Mouse (Mus musculus) embryo, embryonic 10.5 days (tissue): ENCODE data around the gene A630089N07Rik.
"Not testable (repeated sequence)": the region's sequence is repeated elsewhere in the genome, so short reads cannot be mapped to it uniquely, and the experiment has no call there.

ENCODE experiments used
- DNase-seq: peaks from one replicate; pipeline ENCODE4 v3.0.0-alpha.2; 2015; ENCODE audit warnings: low spot score

The A630089N07Rik gene

DNA sequence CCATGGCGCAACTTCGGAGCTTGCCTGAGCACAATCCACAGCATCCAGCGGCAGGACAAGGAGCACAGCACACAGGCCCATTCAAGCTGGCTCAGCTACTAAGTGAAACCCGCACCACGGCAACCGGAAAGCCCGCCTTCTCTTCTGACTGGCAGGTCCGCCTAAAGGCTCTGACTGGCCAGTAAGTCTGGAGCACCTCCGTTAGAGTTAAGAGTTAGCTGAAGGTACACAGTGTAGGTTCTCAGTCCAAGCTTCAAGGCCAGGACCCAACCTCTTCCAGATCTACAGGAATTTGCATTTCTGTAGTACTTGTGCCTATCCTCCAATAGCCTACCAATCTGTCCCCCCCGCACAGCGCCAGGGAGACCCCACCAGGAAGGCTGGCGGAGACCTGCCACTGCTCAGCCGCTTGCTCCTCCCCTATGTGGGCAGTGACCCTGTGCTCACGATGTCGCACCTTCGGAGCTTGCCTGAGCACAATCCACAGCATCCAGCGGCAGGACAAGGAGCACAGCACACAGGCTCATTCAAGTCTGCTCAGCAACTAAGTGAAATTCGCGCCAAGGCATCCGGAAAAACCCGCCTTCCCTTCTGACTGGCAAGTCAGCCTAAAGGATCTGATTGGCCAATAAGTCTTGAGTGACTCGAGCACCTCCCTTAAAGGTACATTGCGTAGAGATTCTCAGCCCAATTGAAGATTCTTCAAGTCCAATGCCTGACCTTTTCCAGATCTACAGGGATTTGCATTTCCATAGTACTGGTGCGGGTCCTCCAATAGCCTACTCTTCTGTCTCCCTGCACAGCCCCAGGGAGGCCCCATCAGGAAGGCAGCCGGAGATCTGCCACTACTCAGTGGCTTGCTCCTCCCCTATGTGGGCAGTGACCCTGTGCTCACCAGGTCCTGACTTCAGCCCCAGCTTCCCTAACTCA is at the start of gene A630089N07Rik:
Gene A630089N07Rik, minus strand, starts transcription at position 562 of the 930 bp plus-strand sequence.
- peak; percentile 94 for DNase-seq

- peak; percentile 4 for DNase-seq
Measured at GRCm38 (mm10) chr16:98107109-98107508, 24.9 kb upstream of the A630089N07Rik start.

DNA sequence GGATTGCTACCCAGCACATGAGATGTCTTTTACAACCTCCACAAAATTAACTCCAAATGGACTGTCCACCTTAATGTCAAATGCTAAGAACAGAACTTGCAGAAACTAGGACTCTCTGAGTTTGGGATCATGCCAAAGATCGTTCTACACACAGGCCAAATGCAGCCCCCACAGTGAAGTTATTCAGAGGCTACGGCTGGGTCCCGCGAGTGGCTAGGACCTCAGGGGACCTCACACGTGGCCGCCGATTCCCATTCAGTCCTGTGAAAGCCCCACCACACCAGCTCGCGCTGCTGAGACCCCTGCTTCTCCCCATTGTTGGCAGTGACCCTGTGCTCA is 731 bp downstream of the A630089N07Rik start:
- peak; percentile 36 for DNase-seq

DNA sequence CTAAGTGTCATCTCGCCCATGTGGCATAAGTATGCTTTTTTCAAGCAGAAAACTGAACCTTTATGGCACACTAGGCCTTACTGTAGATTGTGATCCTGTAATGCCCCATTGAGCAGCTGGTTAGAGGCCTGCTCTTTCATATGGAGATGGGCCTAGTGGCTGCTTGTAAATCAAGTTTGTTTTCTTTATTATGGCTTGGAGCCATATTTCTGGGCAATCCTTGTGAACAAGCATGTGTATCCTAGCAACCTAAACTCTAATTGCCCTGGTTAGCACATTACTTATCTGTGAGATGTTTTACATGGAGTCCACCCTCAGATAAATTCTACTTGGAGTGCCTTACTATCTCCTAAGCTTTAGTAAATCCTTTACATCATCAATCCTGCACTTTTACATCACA is 1.1 kb downstream of the A630089N07Rik start:
- peak; percentile 22 for DNase-seq

- DNase-seq: not testable (repeated sequence)
Measured at GRCm38 (mm10) chr16:98079382-98079781, 2.9 kb downstream of the A630089N07Rik start.

DNA sequence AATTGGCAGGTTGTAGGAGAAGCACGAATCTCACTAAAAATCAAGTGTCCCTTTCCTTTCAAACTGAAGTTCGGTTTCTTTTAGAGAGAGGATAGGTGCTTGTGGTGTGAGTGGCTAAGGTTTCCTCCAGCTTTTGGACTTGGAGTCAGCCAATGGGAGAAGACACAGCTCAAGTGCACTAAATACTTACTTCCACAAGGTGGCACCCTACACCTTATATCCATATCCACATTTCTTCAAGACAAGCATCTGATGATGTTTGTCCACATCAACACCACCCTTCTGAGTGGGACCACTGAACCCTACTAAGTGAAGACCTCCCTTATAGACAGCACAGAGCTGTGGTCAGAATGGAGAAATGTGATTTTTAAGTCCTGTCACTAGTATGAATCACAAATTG is 40.6 kb downstream of the A630089N07Rik start:
- DNase-seq: peak; percentile 16

- not testable (repeated sequence) for DNase-seq
Measured at GRCm38 (mm10) chr16:98034971-98035370, 47.3 kb downstream of the A630089N07Rik start.

GRCm38 (mm10) chr16:98026186-98026585 is 56.1 kb downstream of the A630089N07Rik start:
- not testable (repeated sequence) for DNase-seq

GRCm38 (mm10) chr16:98022657-98023345 is 59.4 kb downstream of the A630089N07Rik start:
- peak; percentile 33 for DNase-seq

DNA sequence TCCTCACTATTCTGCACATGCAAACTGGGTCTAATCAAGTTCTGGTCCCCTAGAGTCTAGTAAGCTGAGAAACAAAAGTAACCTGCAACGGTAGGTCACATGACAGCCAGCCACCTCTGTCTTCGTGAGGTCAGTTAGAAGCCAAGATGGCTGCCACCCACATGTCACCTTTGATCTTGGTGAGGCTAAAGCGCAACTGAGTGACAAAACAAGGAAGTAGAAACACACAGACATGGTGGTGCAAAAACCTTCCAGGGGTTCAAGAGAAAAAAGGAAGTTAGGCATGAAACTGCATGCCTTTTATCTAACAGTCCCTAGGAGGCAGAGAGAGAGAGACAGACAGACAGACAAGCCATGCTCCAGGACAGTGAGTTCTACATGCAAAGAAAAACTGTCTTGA is 60.2 kb downstream of the A630089N07Rik start:
- no peak for DNase-seq

DNA sequence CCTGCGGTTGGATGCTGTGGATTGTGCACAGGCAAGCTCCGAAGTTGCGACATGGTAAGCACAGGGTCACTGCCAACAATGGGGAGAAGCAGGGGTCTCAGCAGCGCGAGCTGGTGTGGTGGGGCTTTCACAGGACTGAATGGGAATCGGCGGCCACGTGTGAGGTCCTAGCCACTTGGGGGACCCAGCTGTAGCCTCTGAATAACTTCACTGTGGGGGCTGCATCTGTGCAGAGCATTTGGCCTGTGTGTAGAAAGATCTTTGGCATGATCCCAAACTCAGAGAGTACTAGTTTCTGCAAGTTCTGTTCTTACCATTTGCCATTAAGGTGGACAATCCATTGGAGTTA is 84.9 kb downstream of the A630089N07Rik start:
- DNase-seq: not testable (repeated sequence)

DNA sequence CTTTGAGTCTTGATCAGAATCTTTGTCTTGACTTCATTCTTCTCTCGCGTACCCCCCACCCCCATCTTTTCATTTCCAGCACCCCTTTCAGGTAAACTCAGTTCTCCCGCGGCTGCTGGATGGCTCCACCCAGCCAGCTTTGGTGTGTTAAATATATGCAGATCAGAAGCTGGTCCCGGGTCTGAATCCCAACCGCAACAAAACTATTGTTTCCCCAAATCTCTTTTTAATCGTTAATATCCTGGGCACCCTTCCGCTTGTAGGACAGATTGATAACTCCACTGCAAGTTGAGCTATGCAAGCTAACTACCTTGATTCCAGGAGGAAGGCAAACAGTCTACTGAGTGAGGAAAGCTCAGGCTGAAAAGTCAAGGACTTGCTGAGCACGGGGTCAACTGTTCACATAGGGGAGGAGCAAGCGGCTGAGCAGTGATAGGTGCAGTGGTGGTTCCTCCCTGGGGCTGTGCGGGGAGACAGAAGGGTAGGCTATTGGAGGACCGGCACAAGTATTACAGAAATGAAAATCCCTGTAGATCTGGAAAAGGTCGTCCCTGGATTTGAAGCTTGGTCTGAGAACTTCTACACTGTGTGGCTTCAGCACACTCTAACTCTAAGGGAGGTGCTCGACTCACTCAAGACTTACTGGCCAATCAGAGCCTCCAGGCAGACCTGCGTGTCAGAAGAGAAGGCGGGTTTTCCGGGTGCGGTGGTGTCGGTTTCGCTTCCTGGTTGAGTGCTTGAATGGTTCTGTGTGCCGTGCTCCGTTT is 85.5 kb downstream of the A630089N07Rik start, which contains the start of gene B230307C23Rik:
Gene B230307C23Rik, plus strand, starts transcription at position 700 of the 767 bp plus-strand sequence.
- DNase-seq: peak; percentile 92

- DNase-seq: no peak
Measured at GRCm38 (mm10) chr16:97995849-97996615, 86.2 kb downstream of the A630089N07Rik start.

DNA sequence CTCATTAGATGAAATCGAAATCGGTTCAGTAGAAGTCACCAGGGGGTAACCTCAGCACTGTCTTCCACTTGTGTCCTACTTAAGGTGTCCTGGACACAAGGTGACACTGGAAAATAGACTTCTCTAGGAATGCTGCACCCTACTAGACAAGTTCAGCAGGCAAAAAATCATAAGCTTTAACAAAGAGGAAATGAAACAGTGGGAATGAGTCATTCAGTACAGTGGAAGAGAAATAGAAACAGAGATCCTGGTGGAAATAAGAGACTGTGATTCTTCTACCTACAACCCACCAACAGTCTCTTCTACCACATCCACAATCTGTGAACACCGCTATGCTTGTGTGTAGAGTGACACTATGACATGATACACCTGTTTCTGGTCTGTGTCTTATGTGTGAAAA is 89.8 kb downstream of the A630089N07Rik start:
- not testable (repeated sequence) for DNase-seq

DNA sequence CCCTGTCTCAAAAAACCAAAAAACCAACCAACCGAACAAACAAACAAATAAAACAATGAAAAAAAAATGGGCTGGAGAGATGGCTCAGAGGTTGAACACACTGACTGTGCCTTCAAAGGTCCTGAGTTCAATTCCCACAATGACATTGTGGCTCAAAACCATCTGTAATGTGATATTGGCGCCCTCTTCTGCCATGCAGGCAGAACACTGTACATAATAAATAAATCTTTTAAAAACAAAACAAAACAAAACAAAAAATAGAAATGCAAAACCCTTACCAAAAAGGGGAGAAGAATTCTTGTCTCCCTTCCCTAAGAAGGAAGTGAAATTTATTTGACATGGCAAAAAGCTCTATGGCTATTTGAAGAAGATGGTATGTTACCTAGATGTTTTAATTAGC is 90.7 kb downstream of the A630089N07Rik start:
- DNase-seq: no peak

DNA sequence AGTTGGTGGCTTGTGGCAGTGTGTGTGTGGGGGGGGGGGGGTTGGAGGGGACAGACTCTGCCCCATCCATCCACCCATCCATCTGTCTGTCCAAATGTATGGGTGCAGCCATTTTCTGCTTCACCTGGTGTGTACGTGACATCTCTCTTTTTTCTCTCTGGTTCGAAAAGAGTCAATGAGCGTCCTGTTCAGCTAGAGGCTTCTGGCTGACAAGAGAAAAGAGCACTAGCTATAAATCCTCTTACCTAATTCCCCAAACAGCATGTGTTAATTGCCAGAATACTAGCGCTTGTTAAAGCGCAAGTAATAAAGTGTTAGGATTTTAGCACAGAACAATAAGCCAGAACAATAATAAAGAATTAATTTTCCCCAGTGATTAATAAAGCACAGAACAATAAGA is 97.7 kb downstream of the A630089N07Rik start:
- DNase-seq: no peak

DNA sequence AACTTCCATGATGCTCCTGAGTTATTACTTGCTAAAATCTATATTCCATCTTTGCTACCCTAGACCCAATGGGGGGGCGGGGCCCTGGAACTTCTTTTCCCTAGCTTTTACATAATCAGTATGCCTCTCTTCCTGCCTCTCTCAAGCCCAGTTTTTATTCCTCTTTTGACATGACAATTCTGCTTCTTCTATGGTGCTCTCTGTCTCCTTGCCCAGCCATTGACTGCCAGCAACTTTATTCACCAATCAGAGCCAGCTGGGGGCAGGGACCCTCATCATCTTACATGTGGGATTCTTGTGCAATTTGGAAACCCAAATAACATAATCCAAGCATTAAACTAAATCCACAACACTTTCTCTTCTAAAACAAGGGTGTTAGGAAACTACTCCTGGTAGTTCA is 100.9 kb downstream of the A630089N07Rik start:
- DNase-seq: no peak

GRCm38 (mm10) chr16:97977722-97978121 is 104.5 kb downstream of the A630089N07Rik start:
- DNase-seq: no peak

GRCm38 (mm10) chr16:97977277-97977676 is 105.0 kb downstream of the A630089N07Rik start:
- DNase-seq: no peak

GRCm38 (mm10) chr16:97963956-97964540 is 118.2 kb downstream of the A630089N07Rik start:
- DNase-seq: no peak
